Mouse (Mus musculus) G1E (cell line): ENCODE measurements around the gene Efcab10.

Experiments
- CTCF ChIP-seq: IDR thresholded peaks from 2 replicates; pipeline ENCODE4 v1.5.1; 2012; ENCODE audit warnings: low read depth, low read length, inconsistent platforms, mixed read lengths
- GATA1 ChIP-seq: IDR thresholded peaks from 2 replicates; pipeline ENCODE4 v1.6.1; 2012; ENCODE audit warnings: borderline replicate concordance, low read length, inconsistent platforms, mixed read lengths
- GATA2 ChIP-seq: IDR thresholded peaks from 2 replicates; pipeline ENCODE4 v1.6.1; 2012; ENCODE audit warnings: low read depth, low read length, inconsistent platforms, borderline replicate concordance
- POLR2AphosphoS5 ChIP-seq: IDR thresholded peaks from 2 replicates; pipeline ENCODE4 v1.6.1; 2012; ENCODE audit warnings: low read depth, low read length, inconsistent platforms; ENCODE audit not compliant: insufficient replicate concordance
- TAL1 ChIP-seq: conservative IDR thresholded peaks from 2 replicates; pipeline ENCODE4 v1.6.1; 2012; ENCODE audit warnings: low read depth, low read length, inconsistent platforms, mixed read lengths

DNA sequence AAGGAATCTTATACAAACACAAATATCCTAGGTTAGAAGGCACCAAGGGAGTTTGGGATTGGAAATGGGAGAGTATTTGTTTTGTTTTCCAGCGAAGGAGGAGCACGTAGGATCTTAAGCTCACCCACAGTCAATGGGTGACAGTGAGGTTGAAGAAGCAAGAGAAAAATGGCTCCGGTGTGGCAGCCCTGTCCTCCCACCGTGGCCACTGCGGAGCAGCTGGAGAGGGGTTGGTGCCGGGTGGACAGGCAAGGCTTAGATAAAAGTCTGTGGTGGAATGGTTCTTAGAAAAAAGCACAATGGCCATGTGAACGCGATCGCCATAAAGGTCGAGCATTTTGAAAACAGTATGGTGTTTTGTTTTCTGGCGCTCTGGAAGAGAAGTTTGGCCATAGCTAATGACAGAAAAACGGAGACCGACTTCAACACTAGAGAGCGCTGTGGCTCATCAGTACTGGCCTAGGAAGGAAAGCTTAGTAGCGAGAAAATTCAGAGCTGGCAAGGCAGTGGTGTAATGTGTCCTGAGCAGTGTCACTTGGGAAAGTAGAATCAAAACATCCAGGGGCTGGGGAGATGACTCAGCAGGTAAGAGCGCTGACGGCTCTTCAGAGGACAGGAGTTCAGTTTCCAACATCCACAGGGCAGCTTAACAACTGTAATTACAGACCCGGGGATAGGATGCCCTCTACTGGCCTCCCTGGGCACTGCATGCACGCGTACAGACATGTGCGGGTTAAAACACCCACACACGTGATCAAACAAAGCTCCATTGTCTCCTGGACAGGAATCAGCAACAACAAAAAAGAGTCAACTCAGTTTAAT, 14.8 kb upstream of the Efcab10 start:
- TF ChIP-seq GATA1 (no peak), CTCF (peak; percentile 99), POLR2AphosphoS5 (no peak), TAL1 (no peak), GATA2 (no peak)
